Mouse (Mus musculus) cortical plate, adult 2 months (tissue): ENCODE measurements around the gene Twf2. TPM values are rescaled to one million over a fixed set of nuclear protein-coding genes. Genes with fewer than 3 reads are reported as not detected.

Experiments used
- H3K27ac ChIP-seq: fragments of 200-500 bp; 2 replicates; pipeline ENCODE4 v1.5.1; 2012; ENCODE audit warnings: low read length, control low read depth, inconsistent platforms; ENCODE audit not compliant: insufficient read depth
- H3K4me1 ChIP-seq: fragments of 200-500 bp; 2 replicates; pipeline ENCODE4 v1.6.1; 2011; ENCODE audit warnings: low read length; ENCODE audit not compliant: control insufficient read depth, insufficient read depth
- H3K4me3 ChIP-seq: fragments of 200-500 bp; 2 replicates; pipeline ENCODE4 v1.5.1; 2011; ENCODE audit warnings: mild to moderate bottlenecking, low read length, control low read depth; ENCODE audit not compliant: insufficient read depth
- CTCF ChIP-seq: fragments of 200-500 bp; IDR thresholded peaks from 2 replicates; pipeline ENCODE4 v1.5.1; 2011; ENCODE audit warnings: mild to moderate bottlenecking, control low read depth, low read length; ENCODE audit not compliant: insufficient read depth; ENCODE audit errors: extremely low read depth
- POLR2A ChIP-seq: fragments of 200-500 bp; IDR thresholded peaks from 2 replicates; pipeline ENCODE4 v1.6.1; 2011; ENCODE audit warnings: mild to moderate bottlenecking, low read length, control low read depth; ENCODE audit not compliant: insufficient read depth; ENCODE audit errors: extremely low read depth
- polyA plus RNA-seq: library from polyadenylated mRNA; depleted of rRNA; stranded (reverse); fragments of >200 nt; gene quantifications from 2 replicates; pipeline ENCODE4 v1.2.3, GENCODE M21; 2012

The Twf2 gene
- polyA plus RNA-seq, 1 experiment, result 97.3 TPM

GRCm38 (mm10) chr9:106176769-106177168 is 26.1 kb upstream of the Twf2 start:
- no peak overlapping the region for H3K4me3 ChIP-seq
- TF ChIP-seq CTCF, result no peak
- TF ChIP-seq POLR2A, result no peak
- no peak overlapping the region for H3K27ac ChIP-seq
- peaks cover 8% of the 10 kb centered on the region for H3K4me1 ChIP-seq

DNA sequence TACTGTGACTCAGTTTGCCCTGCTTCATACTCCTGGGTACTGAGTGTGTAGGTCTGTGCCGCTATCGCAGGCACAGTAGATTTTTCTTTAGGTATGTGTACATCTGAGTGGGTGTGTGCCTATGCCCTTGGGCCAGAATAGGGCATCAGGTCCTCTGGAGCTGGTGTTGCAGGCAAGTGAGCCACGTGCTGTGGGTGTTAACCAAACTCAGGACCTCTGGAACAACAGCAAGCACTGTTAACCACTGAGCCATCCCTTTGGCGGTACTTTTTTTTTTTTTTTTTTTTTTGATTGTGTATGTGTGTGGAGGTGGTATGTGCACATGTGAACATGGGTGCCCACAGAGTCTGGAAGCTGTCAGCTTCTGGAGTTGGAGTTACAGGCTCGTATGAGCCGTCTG is 25.1 kb upstream of the Twf2 start:
- no peak overlapping the region for H3K27ac ChIP-seq
- TF ChIP-seq CTCF, result no peak
- no peak for TF ChIP-seq POLR2A

DNA sequence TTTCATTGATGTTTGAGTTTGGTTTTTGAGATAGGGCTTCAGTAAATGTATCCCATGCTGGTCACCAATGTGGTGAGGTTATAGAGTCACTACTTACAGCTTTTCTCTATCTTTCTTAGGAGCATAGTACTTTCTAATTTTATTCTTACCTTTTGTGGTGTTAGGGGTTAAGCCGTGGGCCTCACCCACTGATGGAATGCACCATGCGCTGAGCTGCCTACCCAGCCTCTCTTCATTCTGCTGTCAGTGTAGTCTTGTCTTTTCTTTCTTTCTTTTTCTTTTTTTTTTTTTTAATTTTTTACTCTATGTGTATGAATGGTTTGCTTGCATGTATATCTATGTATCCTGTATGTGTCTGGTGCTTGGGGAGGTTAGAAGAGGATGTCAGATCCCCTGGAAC is 23.5 kb upstream of the Twf2 start:
- Histone ChIP-seq H3K4me1 (peaks cover 5% of the 10 kb centered on the region), H3K27ac (no peak overlapping the region), H3K4me3 (no peak overlapping the region)
- no peak for TF ChIP-seq POLR2A
- no peak for TF ChIP-seq CTCF

More for the DNA sequence above, 25.1 kb upstream of the Twf2 start:
- peaks cover 10% of the 10 kb centered on the region for H3K4me1 ChIP-seq
- H3K4me3 ChIP-seq, result no peak overlapping the region

GRCm38 (mm10) chr9:106179964-106180363 is 22.9 kb upstream of the Twf2 start:
- H3K4me1 ChIP-seq, result peaks cover 5% of the 10 kb centered on the region
- no peak for TF ChIP-seq CTCF
- TF ChIP-seq POLR2A, result no peak
- no peak overlapping the region for H3K27ac ChIP-seq
- no peak overlapping the region for H3K4me3 ChIP-seq

GRCm38 (mm10) chr9:106182146-106182545 is 20.8 kb upstream of the Twf2 start:
- TF ChIP-seq POLR2A, result no peak
- no peak for TF ChIP-seq CTCF
- Histone ChIP-seq H3K4me1 (peaks cover 4% of the 10 kb centered on the region), H3K4me3 (no peak overlapping the region), H3K27ac (no peak overlapping the region)

DNA sequence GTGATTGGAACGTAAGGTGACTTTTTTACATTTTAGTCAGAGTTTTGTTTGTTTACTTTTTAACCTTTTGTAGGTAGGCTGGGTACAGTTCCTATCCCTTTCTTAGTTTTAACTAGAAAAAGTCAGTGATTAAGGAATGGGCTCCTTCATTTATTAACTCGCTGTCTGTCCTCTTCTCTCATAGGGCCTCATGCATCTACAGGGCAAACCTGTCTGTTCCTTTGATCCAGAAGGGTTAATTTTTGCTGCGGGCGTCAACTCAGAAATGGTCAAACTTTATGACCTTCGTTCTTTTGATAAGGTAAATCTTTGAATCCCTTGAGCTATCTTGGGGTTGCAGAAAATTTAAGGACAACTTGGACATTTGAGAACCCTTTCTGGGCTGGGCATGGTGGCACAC is 18.9 kb upstream of the Twf2 start:
- Histone ChIP-seq H3K4me1 (peaks cover 4% of the 10 kb centered on the region; the same call in 1 of the 2 replicates), H3K27ac (no peak overlapping the region), H3K4me3 (no peak overlapping the region)
- no peak for TF ChIP-seq CTCF
- no peak for TF ChIP-seq POLR2A

- Histone ChIP-seq H3K4me3 (no peak overlapping the region), H3K27ac (no peak overlapping the region), H3K4me1 (0 out of 2 replicates have a peak, but pooled peaks cover 3% of the 10 kb centered on the region)
- TF ChIP-seq POLR2A (no peak), CTCF (no peak)
Measured at GRCm38 (mm10) chr9:106191355-106191754, 11.6 kb upstream of the Twf2 start.

- TF ChIP-seq POLR2A (no peak), CTCF (no peak)
- Histone ChIP-seq H3K4me1 (0 out of 2 replicates have a peak, but pooled peaks cover 3% of the 10 kb centered on the region), H3K27ac (no peak overlapping the region), H3K4me3 (no peak overlapping the region)
Measured at GRCm38 (mm10) chr9:106192024-106192423, 10.9 kb upstream of the Twf2 start.

DNA sequence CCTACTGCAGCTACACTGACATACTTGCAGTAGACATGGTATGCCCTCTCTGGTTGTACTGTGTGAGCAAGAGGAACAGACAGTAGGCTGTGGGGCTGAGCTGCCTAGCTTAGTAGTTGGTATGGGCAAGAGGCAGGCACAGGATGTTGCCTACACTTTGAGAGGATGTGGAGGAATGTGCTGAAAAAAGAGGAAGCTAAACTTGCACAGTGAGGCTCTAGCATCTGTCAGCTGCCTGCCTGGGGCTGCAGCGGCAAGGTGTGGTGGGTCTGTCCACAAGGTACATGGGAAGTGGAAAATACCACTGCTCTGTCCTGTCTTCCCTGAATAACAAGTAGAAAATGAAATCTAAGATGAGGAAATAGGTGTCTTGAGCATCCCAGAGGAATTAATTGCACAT is 9.9 kb upstream of the Twf2 start:
- Histone ChIP-seq H3K4me1 (0 out of 2 replicates have a peak, but pooled peaks cover 3% of the 10 kb centered on the region), H3K27ac (0 out of 2 replicates have a peak overlapping the region, but pooled peaks have one; percentile 31)
- no peak for TF ChIP-seq POLR2A

GRCm38 (mm10) chr9:106193930-106194807 is 8.7 kb upstream of the Twf2 start:
- TF ChIP-seq CTCF (no peak), POLR2A (no peak)
- Histone ChIP-seq H3K4me1 (0 out of 2 replicates have a peak, but pooled peaks cover 3% of the 10 kb centered on the region), H3K4me3 (no peak overlapping the region), H3K27ac (no peak overlapping the region)

More for the DNA sequence above, 9.9 kb upstream of the Twf2 start:
- H3K4me3 ChIP-seq, result no peak overlapping the region
